Mouse (Mus musculus) testis, adult 2 months (tissue): ENCODE data around the gene Bcat1. TPM values are rescaled to one million over a fixed set of nuclear protein-coding genes. Genes with fewer than 3 reads are reported as not detected.

Experiments used
- H3K27ac ChIP-seq: fragments of 200-500 bp; 2 replicates; pipeline ENCODE4 v1.5.1; 2012; ENCODE audit warnings: low read depth, low read length; ENCODE audit not compliant: control insufficient read depth, insufficient read depth
- H3K27me3 ChIP-seq: fragments of 200-500 bp; 2 replicates; pipeline ENCODE4 v1.6.1; 2012; ENCODE audit warnings: mild to moderate bottlenecking, low read length, moderate library complexity; ENCODE audit not compliant: control insufficient read depth, insufficient read depth
- H3K36me3 ChIP-seq: fragments of 200-500 bp; 2 replicates; pipeline ENCODE4 v1.6.1; 2012; ENCODE audit warnings: mild to moderate bottlenecking, low read length; ENCODE audit not compliant: control insufficient read depth, insufficient read depth
- H3K4me1 ChIP-seq: fragments of 200-500 bp; 2 replicates; pipeline ENCODE4 v1.6.1; 2012; ENCODE audit warnings: low read length; ENCODE audit not compliant: control insufficient read depth, insufficient read depth
- H3K4me3 ChIP-seq: fragments of 200-500 bp; 2 replicates; pipeline ENCODE4 v1.5.1; 2012; ENCODE audit warnings: low read depth, mild to moderate bottlenecking, low read length, moderate library complexity, mixed read lengths; ENCODE audit not compliant: control insufficient read depth
- CTCF ChIP-seq: fragments of 200-500 bp; IDR thresholded peaks from 2 replicates; pipeline ENCODE4 v1.5.1; 2012; ENCODE audit warnings: low read depth, mild to moderate bottlenecking, inconsistent platforms, low read length, moderate library complexity; ENCODE audit not compliant: control insufficient read depth, insufficient read depth, insufficient replicate concordance
- POLR2A ChIP-seq: fragments of 200-500 bp; IDR thresholded peaks from 2 replicates; pipeline ENCODE4 v1.6.1; 2012; ENCODE audit warnings: low read depth, mild to moderate bottlenecking, inconsistent platforms, low read length, moderate library complexity; ENCODE audit not compliant: control insufficient read depth
- polyA plus RNA-seq: library from polyadenylated mRNA; depleted of rRNA; stranded (reverse); fragments of >200 nt; gene quantifications from 2 replicates; pipeline ENCODE4 v1.2.3, GENCODE M21; 2012; rRNA removed

Gene Bcat1
- polyA plus RNA-seq, 1 experiment = 0.21 TPM

DNA sequence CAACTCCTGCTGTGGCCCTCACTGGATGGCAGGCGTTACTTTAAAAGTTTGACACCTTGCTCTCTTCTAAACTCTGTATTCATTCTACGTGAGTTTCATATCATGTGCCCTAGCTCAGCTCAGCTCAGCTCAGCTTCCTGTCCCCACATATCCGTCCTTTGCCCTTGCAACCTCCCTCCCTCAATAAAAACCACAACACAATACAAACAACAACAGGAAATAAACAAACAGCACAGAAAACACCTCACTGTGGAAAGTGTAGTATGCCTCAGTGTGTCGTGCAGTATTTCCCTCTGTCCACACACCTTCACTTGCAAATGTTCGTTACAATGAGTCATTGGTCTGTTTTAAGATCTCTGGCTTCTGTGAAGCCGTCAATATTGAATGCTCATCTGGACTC, 123.1 kb downstream of the Bcat1 start:
- Histone ChIP-seq H3K27ac (no peak overlapping the region), H3K4me1 (no peaks in the 10 kb centered on the region), H3K36me3 (no peaks in the 10 kb centered on the region), H3K27me3 (no peaks in the 10 kb centered on the region), H3K4me3 (no peak overlapping the region)
- no peak for TF ChIP-seq POLR2A
- no peak for TF ChIP-seq CTCF

DNA sequence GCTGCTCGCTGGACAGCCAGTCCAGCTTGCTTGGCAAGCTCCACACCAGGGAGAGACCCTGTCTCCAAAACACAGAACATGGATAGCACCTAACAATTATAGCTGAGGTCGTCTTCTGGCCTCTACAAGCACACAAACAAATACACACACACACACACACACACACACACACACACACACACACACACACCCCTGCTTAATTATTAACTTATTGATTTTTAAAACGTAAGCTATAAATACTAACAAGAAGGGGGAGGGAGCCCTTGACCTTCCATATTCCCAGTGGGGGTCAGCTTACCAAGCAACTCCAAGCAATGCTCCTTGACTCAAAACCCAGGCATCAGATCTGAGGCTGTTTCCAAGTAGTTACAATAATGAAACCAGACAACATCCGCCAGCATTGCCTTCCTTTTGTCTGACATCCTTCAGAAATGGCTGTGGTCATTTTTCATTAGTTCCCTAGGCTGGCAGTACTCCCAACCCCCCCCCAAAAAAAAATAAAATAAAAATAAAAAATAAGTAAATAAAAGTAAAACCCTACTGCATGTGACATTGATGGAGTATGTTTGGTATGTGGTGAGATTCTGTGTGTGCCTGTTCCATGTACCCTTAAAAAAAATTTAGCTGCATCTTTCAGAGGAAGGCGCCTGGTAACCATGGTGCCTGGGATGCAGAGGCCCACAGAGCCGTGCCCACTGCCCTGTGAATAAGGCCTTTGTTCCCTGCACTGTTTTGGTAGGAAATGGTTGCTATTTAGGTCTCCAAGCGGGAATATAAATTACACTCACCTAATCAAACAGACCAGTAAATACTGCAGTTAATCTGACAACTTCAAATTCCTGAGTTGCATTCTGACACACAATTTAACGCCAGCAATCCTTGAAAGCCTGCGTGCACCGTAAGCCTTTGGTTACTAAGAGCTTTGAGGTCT, 131.3 kb downstream of the Bcat1 start:
- no peak overlapping the region for H3K27ac ChIP-seq
- no peak for TF ChIP-seq CTCF
- no peak for TF ChIP-seq POLR2A
- H3K4me3 ChIP-seq = no peak overlapping the region
- peaks cover 3% of the 10 kb centered on the region; the same call in 1 of the 2 replicates for H3K4me1 ChIP-seq
- no peaks in the 10 kb centered on the region for H3K36me3 ChIP-seq
- no peaks in the 10 kb centered on the region for H3K27me3 ChIP-seq

Other genes with a start within 250 kb of the Bcat1 start
- gene Lrmp, start 39.5 kb upstream of the Bcat1 start, polyA plus RNA-seq = 1.8 and 2.4 TPM in 2 replicates
- 33.6 and 37.0 TPM in 2 replicates for gene Casc1, start 134.8 kb upstream of the Bcat1 start, polyA plus RNA-seq
- 4.9 and 6.3 TPM in 2 replicates for gene Etfrf1, start 134.9 kb upstream of the Bcat1 start, polyA plus RNA-seq
- 8.0 and 8.9 TPM in 2 replicates for gene Kras, start 174.1 kb upstream of the Bcat1 start, polyA plus RNA-seq